Mouse (Mus musculus) heart, adult 8-10 months (tissue): ENCODE measurements around the gene Klhl1. TPM values are rescaled to one million over a fixed set of nuclear protein-coding genes. Genes with fewer than 3 reads are reported as not detected.
"Not testable (repeated sequence)": the region's sequence is repeated elsewhere in the genome, so short reads cannot be mapped to it uniquely, and the experiment has no call there.

ENCODE experiments used
- DNase-seq: peaks from one replicate; pipeline ENCODE4 v3.0.0; 2022; ENCODE audit warnings: low spot score
- total RNA-seq, 4 experiments: library from RNA; stranded (reverse); gene quantifications; 2 replicates each; pipeline ENCODE4 v1.2.4; 2022

Klhl1 gene
- not detected for total RNA-seq

DNA sequence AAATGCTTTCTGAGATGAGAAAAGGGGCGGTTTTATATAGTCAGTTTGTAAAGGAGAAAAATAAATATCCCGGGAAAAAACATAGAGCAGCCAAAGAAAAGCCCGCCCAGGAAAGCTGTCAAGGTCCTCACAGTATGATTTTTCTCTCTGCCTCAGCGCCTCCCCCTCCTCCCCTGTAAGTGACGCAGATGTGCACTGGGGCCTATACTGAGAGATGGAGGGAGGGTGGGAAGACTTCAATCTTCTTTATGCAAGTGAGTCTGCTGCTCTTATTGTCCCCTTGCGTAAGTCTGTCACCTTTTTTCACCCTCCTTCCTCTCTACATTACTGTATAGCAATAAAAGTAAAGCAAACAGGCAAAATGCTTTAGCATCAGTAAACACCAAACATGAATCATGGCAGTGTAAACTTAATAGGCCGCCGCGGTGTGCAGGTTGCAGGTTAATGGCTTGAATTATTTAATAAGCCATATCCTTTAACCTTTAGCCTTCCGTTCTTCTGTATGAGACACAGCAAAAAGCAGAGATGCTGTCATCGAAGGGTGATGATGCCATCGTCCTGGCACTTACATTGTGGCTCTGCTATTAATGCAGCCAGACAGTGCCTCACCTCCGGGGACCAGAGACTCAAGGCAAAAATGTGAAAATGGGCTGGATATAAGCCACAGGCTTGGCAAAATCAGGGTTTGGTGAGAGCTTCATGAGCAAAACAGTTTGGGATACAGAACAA, at the start of gene Klhl1:
Klhl1 (minus strand) TSS at position 149 of the 729 bp plus-strand sequence.
- DNase-seq: no peak

DNA sequence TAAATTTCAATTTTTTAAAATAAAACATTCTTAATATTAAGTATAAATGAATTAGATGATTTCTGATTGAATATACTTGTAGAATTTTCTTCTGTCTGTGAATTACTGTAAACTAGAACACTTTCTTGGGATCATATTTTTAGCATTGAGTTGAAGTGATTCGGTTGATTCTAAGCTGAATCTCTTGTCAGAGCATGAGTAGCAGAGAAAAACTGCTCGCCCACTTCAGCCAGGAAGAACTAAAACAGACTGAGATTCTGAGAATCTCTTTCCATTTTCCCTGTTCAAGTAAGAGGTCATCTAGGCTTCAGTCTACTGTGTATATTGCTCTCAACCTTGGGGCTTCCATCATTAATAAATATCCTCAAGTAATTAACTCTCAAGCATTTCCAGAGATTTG, 34.8 kb upstream of the Klhl1 start:
- no peak for DNase-seq

DNA sequence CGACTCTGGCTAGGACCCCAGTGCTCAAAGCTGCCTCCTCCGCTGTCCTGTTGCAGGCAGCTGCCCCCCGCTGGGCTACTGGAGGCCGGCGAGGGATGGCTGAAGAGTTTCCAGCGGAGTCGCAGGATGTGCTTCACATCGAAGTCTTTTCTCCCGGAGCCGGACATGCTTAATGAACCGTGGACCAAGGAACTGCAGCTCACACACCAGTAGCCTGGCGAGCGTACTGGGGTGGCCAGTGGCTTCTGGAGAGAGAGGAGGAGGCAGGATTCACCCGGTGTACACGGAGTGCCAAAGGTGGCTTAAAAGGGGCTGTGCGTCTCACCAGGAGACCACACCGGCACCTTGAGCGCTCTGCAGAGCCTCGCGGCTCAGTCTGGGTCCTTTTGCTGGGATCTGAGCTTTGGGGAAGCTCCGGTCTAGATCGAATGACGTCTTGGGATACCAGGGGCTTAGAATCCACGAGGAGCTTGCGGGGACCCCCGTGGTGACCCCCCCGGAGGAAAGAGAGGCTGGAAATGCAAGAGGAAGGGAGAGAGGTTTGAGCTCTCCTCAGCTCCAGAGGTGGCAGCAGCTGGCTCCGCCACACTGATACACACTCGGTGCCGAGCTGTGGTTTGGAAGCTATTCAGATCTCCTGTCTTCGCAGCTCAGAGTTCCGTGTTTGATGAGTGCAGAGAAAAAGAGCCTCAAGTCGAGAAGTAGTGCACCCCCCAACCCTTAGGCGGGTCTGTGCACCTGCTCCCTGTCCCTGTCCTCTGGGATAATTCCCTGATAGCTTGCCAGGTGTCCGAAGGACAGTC, 550 bp downstream of the Klhl1 start:
- DNase-seq: no peak

DNA sequence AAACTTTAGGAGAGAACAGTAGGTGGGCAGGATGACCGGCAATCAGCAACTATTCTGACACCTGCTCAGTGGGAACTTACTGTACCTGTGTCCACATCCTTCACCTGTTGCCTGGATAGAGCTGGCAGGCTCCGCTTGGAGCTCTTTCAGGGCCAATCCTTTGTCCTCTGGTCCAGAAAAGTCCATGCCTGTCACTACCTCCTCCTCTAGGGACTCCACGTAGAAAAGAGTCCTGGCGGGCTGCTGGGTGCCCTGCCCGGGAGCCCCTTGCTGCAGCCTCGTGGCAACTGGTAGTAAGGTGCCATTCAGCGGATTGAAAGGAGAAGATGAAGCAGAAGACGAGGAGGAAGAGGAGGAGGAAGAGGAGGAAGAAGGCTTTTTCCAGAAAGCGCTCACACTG, 1.2 kb downstream of the Klhl1 start:
- no peak for DNase-seq

DNA sequence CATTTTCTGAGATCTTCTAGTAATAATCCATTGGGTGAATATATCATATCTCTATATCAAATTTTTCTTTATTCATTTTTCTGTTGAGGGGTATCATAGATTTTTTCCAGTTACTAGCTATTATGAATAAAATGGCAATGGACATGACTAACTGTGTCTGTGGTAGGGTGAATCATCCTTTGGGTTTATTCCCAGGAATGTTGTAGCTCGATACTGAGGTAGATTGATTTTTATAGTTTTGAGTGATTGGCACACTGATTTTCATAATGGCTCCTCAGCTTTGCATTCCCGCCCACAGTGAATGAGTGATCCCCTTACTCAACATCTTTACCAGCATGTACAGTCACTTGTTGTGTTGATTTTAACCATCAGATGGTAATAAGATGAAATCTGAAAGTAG, 19.0 kb downstream of the Klhl1 start:
- no peak for DNase-seq

DNA sequence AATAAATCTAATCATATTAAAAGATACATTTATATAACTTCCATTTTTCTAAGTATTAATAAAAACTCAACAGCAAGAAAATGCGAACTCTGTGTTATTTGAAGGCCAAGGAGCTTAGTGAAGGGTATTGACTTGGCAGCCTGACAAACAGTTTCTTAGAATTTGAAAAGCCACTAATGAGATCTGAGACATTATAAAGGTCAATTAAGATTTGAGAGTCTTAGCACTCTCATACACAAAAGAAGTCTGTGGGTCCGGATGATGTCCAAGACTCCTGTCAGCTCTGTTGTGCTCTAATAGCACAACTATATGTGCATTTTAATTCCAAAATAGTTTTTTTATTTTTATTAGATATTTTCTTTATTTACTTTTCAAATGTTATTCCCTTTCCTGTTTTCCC, 47.1 kb downstream of the Klhl1 start:
- DNase-seq: no peak

DNA sequence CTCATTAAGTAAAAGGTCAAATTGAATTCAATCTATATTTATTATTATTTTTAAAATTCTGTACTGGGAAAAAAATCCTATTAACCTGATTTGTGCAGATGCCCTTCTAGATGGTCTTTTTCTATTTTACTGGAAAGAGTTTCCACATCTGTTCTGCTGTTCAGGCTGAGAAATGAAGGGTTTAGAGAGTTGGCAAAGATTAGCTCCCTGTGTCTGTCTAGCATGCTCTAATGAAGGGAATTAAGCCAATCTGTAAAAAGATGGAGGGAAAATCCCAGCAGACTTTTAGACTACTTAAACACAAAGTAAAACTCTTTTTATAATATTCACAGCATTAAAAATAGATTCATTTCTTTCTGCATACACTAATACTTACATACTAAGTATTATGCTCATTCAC, 47.6 kb downstream of the Klhl1 start:
- DNase-seq: no peak

DNA sequence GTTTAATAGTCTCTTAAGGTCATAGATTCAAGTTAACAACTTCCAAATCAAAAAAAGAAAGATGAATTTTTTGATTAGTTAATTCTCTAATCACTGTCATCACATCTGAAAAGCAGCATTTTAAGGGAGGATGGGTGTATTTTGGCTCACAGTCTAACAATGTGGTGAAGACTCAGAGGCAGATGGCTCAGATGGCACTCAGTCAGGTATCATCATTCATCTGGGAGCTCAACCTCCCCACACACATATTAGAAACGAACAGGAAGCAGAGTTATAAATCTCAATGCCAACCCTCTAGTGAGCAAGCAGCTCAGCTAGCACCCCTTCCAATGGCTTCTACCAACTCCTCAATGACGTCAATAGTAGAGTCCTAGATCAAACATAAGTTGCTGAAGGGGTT, 57.1 kb downstream of the Klhl1 start:
- DNase-seq: no peak

DNA sequence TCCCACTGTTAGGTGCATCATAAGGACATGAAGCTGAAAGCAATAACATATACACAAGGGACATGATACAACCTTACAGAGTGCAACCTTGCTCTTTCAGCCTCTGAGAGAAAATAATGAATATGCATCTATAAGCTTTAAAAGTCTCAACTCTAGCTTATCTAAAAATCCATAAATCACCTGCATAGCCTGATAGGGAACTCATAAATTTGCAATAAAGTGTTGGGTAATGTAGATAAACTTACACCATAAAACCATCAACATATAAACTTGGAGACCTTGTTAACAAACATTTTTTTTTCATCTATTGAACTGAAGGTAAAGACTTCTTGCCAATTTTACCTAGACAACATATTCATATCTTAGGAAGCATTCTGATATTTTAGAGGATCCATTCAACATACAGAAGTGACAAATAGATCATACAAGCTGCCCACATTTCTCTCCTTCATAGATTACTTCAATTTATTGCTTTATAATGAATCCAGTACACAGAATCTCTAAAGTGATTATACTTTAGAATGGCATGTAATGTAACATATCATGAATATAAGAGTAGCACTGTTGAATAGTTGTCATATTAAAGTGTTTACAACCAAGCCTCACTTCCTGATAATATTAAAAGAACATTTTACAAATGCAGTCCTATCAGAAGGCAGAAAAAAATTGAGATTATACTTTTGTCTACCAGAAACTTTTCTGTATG, 126.7 kb downstream of the Klhl1 start:
- DNase-seq: no peak

DNA sequence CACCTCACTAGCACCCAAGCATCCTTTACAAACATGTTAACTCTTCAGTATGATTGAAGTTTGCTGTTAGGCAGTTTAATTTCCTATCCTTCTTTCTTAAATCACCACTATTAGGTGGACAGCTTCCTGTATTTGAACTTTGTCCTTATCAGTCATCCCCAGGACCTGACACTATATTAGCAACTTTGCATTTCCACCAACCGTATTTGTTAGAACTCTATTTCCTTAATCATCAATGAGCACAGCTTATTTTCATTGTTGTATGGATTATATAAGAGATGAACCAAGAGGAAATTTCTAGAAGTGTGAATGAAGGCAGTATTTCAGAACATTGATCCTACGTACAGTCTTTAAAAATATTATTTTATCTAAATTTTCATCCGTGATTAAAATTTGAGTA, 156.2 kb downstream of the Klhl1 start:
- DNase-seq: no peak

DNA sequence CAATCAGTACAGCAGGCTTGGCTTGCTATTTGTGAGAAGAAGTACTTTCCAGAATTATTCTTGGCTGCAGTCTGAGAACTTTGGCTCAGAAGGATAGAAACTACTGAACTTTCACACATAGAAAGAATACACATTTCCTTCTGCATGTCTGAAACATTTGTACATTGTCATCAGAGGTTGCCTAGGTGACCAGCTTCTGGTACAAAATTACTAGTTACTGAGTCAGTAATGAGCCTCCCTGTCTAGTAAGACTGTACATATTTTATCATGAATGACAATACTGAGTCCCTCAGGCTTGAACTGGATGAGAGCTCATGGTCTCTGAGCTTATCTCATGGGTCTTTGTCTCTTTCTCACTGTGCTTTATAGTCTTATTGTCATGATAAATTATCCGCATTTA, 170.7 kb downstream of the Klhl1 start:
- DNase-seq: no peak

DNA sequence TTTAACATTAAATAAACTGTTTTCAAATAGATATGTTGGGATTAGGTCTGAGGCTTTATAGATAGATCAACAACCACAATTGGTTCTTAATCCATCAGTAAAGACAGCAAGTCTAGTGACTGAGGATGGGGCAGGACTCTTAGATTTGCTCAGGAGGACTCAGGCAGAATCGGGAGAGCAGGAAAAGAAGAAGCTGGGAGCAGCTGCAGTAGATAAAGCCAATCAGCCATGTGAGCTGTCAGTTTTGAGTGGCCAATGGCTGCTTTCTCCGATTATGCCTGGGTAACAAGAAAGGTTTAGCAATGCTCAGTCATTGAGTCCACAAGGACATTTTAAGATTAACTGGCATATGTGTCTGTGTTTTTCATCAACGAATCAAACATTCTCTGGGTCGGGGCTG, 187.8 kb downstream of the Klhl1 start:
- no peak for DNase-seq

DNA sequence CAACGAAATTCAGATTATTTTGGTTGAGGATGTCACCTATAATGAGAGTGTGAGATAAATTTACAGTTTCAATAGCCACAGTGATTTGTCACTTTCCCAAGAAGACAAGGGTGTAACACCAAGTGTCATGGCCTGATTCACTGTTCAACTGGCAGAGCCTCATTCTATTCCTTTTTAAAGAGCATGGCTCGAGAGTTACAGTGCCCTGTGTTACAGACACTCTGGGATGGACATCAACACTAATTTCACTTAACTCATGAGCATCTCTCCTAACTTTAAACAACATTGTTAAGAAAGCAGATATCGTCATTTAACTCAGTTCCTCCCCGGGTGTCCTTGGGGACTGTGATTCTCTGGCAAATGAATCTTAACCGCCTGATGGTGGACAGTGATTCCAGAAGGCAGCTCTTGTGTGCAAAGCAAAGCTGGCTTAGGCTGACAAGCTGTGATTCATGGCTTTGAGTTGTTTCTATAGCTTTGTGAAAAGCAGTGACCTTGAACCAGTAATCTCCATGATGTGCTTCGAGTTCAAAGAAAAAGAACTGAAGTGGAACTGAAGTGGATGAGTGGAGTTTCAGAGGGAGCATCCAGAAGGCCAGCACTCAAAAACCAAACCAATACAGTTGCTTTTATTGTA, 301.0 kb downstream of the Klhl1 start:
- no peak for DNase-seq

DNA sequence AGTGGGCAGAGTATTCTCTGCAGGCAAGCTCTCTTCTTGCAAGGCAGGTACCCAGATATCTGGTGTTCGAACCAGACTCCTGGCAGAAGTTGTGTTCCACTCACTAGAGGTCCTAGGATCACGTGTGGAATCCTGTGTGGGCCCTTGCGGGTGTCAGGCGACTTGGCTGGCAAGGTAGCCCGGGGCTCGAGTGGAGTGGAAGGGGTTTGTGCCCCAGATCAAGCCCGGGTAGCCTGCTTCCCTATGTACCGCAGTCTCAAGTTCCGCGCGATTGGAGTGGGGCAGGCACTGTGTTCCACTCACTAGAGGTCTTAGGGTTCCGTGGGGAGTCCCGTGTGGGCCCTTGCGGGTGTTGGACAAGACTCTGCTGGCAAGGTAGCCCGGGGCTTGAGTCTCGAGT, 324.1 kb downstream of the Klhl1 start:
- not testable (repeated sequence) for DNase-seq

DNA sequence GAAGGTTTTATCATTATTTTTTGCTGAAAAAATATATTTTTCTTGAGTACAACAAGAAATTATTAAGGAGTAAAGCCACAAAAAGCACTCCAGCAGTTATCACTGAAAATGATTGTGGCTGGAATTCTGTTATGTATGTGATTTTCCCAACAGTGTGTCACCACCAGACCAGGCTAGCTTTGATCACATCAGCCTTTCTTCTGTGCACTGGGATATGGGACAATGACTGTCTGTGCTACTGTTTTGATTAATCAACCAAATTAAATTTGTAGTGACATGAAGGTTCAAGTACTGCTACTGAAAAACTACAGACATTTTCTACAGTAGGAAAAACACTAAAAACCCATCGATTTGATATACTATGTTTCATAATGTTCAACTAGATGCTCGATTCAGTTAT, 344.4 kb downstream of the Klhl1 start:
- DNase-seq: no peak

DNA sequence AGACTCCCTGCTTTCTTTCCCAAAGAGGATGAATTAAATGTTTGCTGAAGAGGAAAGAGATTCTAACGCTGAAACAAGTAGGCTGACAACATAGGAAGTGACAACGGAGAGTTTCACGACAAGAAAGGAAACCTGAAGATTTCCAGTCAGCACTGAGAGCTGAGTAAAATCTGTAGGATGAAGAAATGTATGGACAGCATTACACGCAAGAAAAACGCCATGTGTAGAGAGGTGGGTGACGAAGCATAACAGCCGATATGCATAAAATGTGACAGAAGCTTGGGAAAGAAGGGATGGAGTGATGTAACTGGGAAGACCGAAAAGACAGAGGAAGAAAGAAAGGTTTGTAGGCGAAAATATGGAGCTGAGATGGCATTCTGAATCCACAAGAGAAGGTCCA, 375.8 kb downstream of the Klhl1 start:
- DNase-seq: no peak

DNA sequence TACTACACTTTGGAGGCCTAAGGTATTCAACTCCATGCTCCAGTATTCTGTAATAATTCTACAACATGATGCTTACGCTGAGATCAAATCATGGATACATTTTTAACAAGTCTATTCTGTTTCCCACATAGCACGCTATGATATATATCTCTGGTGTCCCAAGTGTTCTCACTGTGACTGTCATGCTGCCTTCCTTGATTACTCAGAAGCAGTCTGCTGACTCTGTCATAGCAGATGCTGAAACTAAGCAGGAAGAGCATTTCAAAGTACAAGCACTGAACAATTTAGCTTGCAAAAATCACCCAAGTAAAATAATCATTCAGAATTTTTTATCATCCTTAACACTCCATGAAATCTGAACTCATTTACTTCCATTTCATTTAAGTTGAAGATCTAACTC, 378.7 kb downstream of the Klhl1 start:
- DNase-seq: no peak

DNA sequence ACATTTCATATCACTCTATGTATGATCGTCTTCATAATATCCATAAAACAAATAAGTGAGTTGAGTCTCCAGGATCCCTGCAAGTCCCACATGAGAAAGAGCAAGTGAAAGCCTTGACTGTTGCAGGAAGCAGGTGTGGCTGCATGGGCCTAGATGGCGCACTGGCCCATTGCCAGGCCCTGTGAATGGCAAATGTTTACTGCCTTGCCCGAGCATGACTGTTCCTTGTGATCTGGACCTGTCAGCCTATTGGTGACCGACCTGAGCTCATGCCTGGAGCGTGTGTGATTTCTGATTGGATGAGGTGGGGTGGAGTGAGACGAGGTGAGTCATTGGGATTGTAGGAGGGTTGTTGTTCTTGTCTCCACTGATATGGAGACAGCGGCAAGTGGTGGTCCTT, 411.5 kb downstream of the Klhl1 start:
- DNase-seq: no peak

DNA sequence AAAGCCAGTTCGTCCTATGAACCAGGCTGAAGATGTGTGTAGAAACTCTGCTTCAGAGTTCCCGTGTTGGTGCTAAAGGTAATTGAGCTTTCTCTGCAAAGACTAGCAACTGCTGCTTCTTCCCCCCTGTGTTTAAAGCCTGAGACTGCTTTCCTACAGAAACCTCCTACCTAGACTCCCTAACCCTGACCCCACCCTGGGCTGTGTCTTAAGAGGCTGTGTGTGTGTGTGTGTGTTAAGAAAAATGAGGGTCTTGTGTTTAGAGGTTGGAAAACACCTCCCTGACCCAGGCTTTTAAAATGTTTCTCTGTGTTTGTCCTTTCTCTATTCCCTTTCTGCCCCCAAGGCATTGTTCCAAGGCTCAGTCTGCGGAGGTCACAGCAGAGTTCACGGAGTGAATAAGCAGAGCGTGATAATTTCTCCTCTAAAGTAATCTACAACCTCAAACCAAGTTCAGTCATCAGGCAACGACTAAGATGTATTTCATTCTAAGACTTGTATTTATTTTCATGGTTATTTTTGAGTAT, 437.2 kb downstream of the Klhl1 start:
- DNase-seq: no peak

DNA sequence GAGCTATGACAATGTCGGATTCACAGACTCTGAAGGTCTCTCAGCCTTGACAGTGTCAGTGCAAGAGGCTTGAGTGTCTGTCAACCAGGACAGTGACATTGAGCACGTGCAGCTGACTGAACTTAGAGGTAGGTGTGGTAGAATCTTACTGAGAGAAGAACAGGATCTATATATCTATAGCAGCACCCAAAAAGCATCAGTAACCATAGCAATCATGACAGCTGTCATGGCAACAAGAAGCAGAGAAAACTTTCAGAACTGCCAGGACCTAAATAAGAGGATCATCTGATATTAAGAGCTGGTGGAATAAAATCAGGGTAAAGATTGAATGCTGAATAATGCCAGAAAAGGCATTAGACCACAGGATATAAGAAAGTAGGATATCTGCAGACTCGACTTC, 453.0 kb downstream of the Klhl1 start:
- no peak for DNase-seq
